Mouse (Mus musculus) forelimb bud, embryonic 11.5 days (tissue): ENCODE data around the gene Znrf1.

Experiments used
- DNase-seq: peaks from one replicate; pipeline ENCODE4 v3.0.0-alpha.2; 2012; ENCODE audit warnings: low read depth, low spot score

The Znrf1 gene

GRCm38 (mm10) chr8:111533503-111533902 lies 2.4 kb upstream of the Znrf1 start:
- no peak for DNase-seq

DNA sequence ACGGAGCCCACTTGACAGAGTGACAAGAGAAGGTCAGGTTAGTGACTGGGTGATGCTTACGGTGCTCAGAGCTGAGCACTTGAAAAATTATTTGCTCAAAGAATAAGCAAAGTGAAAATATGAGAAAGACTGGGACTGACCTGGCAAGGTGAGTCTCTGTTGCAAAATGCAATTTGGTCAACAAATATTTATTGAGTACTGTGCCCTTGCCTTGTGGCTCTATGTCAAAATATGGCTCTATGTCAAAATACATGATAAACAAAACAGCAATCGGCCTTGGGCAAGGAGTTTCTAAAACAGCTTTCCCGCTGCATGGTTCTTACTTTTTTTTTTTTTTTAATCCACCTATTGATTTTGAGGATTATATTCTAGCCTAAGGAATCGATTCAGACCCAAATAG lies 406 bp upstream of the Znrf1 start:
- DNase-seq, result no peak

DNA sequence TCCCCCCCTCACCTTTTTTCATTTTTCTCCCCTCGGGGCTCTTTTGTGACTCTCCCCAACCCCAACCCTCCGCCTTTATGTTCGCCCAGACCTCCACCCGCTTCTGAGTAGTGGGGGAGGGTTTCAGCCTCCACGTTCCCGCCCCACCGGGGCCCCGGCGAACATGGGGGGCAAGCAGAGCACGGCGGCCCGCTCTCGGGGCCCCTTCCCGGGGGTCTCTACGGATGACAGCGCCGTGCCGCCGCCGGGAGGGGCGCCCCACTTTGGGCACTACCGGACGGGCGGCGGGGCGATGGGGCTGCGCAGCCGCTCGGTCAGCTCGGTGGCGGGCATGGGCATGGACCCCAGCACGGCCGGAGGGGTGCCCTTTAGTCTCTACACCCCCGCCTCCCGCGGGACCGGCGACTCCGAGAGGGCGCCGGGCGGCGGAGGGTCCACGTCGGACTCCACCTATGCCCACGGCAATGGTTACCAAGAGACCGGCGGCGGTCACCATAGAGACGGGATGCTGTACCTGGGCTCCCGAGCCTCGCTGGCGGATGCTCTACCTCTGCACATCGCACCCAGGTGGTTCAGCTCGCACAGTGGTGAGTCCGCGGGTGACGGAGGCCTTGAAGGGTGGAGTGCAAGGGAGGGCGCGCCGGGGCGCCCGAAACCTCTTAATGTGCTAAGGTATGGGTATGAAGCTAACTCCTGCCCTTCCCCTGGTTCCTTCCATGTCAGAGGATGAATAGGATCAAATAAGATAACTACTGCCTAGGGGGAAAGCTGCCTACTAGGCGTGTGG lies 1.3 kb downstream of the Znrf1 start:
- no peak for DNase-seq

DNA sequence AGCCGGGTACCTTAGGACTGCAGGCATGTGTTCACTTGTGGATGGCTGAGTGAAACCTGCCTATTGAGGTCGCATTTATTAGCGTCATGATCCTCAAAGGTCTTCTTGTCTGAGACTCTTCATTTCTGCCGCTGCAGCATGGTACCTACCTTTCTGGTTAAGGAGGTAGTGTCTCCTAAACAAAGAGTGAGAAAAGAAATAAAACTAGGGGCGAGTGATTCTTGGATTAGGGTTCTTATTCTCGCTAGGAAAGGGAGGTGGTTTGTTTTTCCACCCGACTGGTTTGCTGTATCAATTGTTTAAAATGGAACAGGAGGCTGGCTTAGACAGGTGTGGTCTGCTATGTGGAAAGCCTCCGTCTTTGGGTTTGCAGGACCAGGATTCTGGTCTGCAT lies 1.9 kb downstream of the Znrf1 start:
- no peak for DNase-seq

GRCm38 (mm10) chr8:111538194-111538593 lies 2.3 kb downstream of the Znrf1 start:
- DNase-seq, result no peak

GRCm38 (mm10) chr8:111539422-111540076 lies 3.7 kb downstream of the Znrf1 start:
- no peak for DNase-seq

- DNase-seq, result no peak
These were observed 7.9 kb downstream of the Znrf1 start for GRCm38 (mm10) chr8:111543712-111544380.

DNA sequence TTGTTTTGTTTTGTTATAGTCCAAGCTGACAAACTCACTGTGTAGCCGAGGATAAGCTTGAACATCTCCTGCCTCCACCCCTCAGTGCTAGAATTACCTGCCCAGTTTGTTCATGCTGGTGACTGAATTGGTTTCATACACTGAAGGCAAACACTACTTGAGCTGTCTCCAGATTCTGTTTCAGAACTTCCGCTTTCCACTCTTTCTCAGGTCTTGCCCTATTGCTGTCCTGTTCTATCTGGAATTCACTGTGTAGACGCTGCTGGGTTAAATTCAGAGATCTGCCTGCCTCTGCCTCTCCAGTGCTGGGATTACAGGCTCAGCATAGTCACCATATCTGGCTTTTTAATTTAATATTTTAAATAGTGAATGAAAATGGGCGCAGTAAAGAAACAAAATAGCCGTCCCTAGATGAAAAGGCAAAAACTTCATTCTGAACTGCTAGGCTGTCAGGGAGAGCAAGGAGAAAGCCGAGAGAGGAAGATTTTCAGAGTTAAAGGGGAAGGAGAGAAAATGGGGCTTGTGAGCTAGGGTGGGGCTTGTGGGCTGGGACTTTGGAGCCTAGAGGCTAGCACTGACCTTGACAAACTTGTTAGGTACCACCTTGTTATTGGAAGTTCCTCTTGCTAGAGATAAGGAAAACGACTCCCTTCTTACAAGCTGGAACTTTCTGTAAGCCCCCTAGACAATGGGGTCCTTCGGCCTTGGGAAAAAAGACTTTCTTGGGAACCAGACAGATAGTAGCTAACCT lies 9.7 kb downstream of the Znrf1 start:
- DNase-seq, result no peak

DNA sequence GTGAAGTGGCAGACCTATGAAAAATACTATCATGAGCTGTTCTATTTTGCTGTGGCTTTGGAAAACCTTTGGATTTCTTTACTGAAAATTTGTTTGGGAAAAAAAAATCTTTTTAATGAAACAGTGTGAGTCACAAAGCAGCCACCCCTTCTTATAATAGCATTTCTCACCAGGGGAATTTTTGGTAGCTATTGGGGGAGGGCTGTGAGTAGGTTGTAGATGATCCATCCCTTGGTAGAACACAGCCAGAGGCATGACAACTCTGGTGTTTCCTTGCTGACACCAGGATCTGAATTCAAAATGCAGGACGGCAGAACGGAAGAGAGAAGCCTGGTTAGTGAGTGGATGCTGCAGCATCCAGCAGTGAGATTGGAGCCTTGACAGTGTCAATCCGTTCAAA lies 11.2 kb downstream of the Znrf1 start:
- no peak for DNase-seq

GRCm38 (mm10) chr8:111548201-111548600 lies 12.3 kb downstream of the Znrf1 start:
- no peak for DNase-seq

- no peak for DNase-seq
These were observed 14.3 kb downstream of the Znrf1 start for GRCm38 (mm10) chr8:111550002-111550870.

DNA sequence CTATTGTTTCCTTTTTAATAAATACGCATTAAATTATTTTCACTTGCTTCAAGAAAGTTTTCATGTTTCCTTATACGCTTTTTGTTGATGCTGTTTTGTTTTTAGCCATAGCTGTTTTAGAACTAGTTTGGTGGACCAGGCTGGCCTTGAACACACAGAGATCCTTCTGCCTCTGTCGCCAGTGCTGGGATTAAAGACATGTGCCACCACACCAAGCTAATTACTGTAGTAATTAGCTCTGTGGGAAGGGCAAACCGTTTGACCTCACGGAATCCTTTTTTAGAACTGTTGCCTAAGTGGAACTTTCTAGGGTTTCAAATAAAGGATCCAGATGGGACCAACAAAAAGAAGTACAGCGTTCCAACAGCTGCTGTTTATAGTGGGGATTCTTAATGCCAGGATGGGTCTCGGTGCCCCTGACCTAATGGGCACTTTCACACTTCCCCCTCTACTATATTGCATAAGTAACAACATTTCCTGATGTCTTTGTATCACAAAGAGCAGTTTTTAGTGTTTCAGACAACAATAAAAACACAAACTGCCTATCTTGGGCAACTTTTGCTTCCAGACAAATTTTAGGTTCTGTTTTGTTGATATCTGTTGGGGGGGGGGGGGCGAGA lies 15.7 kb downstream of the Znrf1 start:
- DNase-seq, result no peak

DNA sequence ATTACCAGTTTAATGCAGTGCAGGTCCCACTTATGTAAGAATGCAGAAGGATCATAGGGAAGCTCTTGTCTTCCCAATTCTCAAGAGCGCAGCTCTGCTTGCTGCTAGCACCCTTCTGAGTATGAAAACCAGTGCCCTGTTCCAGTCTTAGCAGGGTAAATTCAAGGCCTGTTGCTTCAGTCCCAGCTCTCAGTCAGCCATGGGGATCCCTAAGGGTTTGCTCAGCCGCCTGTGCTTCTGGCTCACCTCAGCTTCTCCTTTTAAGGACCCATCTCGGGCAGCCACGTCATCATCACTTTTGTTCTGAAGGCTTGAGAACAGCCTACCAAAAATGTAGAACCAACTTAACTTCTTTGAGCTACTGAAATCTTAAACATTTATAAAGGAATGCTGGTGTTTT lies 25.9 kb downstream of the Znrf1 start:
- DNase-seq, result no peak

- DNase-seq, result no peak
These were observed 26.4 kb downstream of the Znrf1 start for GRCm38 (mm10) chr8:111562274-111562803.

DNA sequence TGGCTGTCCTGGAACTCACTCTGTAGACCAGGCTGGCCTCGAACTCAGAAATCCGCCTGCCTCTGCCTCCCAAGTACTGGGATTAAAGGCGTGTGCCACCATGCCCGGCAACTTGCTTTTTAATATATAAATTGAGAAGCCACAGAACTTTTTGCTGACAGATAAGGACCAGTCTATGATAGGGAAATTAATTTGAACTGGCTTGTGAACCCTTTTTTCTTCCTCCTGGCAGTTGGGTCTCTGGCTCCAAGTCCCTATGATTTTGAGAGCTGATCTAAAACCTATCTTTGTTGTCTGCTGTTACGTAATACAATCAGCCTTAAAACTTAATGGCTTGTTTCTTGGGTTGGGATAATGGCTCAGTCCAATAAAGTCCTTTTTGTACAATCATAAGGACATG lies 27.2 kb downstream of the Znrf1 start:
- no peak for DNase-seq

- DNase-seq, result no peak
These were observed 27.8 kb downstream of the Znrf1 start for GRCm38 (mm10) chr8:111563687-111564086.

DNA sequence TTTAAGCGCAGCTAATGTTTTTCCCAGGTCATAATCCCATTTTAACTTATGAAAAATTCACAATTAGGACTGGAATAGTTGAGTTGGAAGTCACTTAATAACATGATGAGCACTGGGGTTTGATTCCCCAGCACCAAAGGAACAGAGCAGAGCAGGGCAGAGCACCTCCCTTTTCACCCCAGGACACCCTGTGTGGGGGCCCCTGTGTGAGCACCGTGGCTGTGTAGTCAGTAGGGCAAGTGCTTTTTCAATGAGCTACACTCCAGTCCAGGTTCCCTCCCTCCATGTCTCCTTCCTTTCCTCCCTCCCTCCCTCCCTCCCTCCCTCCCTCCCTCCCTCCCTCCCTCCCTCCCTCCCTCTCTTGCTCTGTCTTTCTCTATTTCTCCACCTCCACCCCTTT lies 28.2 kb downstream of the Znrf1 start:
- no peak for DNase-seq

DNA sequence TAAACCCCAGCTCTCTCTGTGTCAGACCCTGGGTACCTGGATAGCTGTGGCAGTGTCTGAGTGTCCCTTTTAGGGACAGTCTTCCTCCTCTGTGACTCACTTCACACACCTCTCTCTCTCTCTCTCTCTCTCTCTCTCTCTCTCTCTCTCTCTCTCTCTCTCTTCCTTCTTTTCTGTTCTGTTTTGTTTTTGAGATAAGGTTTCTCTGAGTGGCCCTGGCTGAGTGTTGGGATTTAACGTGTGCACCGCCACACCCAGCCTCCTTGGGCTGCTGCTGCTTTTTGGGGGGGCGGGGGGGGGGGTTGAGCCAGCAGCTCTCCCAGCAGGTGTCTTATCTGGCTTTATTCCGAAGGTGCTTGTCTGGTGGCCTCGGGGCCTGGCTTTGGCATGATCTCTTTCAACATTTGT lies 29.9 kb downstream of the Znrf1 start:
- DNase-seq, result no peak

- DNase-seq, result no peak
These were observed 30.4 kb downstream of the Znrf1 start for GRCm38 (mm10) chr8:111566326-111566725.

- no peak for DNase-seq
These were observed 31.7 kb downstream of the Znrf1 start for GRCm38 (mm10) chr8:111567571-111567970.
